Mouse (Mus musculus): Measurements from ENCODE around the gene Fam189a2. TPM values are rescaled to one million over a fixed set of nuclear protein-coding genes. Genes with fewer than 3 reads are reported as not detected.

The Fam189a2 gene
- polyA plus RNA-seq, 1 experiment from 2014 or later: 0.03 TPM

- Histone ChIP-seq H3K27ac (replicated peaks) (no peak overlapping the region), H3K4me3 (replicated peaks) (no peak overlapping the region), H3K36me3 (replicated peaks) (no peaks in the 10 kb centered on the region), H3K4me2 (no peak overlapping the region), H3K27me3 (no peaks in the 10 kb centered on the region), H3K4me1 (replicated peaks) (no peaks in the 10 kb centered on the region), H3K9me3 (replicated peaks) (no peaks in the 10 kb centered on the region), H3K9ac (no peak overlapping the region)
- WGBS (ENCODE audit: insufficient replicate concordance): 40% methylated on average over 2 of the region's 2 CpGs
- no peak for ATAC-seq (ENCODE audit: insufficient read depth)
These were observed 19.7 kb upstream of the Fam189a2 start for GRCm38 (mm10) chr19:24050514-24050913.

GRCm38 (mm10) chr19:24049329-24049728, 18.5 kb upstream of the Fam189a2 start:
- no peaks in the 10 kb centered on the region for H3K9me3 ChIP-seq (replicated peaks)

GRCm38 (mm10) chr19:24046395-24046993, 15.7 kb upstream of the Fam189a2 start:
- no peak for ATAC-seq (ENCODE audit: insufficient read depth)
- Histone ChIP-seq H3K27ac (replicated peaks) (no peak overlapping the region), H3K27me3 (no peaks in the 10 kb centered on the region), H3K4me1 (replicated peaks) (no peaks in the 10 kb centered on the region), H3K4me2 (no peak overlapping the region), H3K9me3 (replicated peaks) (no peaks in the 10 kb centered on the region), H3K9ac (no peak overlapping the region), H3K4me3 (replicated peaks) (no peak overlapping the region), H3K36me3 (replicated peaks) (no peaks in the 10 kb centered on the region)
- 68% methylated on average over 10 of the region's 10 CpGs for WGBS (ENCODE audit: insufficient replicate concordance)

More at GRCm38 (mm10) chr19:24049329-24049728, 18.5 kb upstream of the Fam189a2 start:
- WGBS (ENCODE audit: insufficient replicate concordance): 55% methylated on average over 3 of the region's 3 CpGs
- Histone ChIP-seq H3K4me2 (no peak overlapping the region), H3K27ac (replicated peaks) (no peak overlapping the region), H3K9ac (no peak overlapping the region), H3K27me3 (no peaks in the 10 kb centered on the region), H3K4me3 (replicated peaks) (no peak overlapping the region), H3K4me1 (replicated peaks) (no peaks in the 10 kb centered on the region), H3K36me3 (replicated peaks) (no peaks in the 10 kb centered on the region)
- no peak for ATAC-seq (ENCODE audit: insufficient read depth)

- Histone ChIP-seq H3K27ac (replicated peaks) (no peak overlapping the region), H3K4me1 (replicated peaks) (no peaks in the 10 kb centered on the region), H3K9ac (no peak overlapping the region), H3K27me3 (no peaks in the 10 kb centered on the region), H3K36me3 (replicated peaks) (no peaks in the 10 kb centered on the region), H3K4me3 (replicated peaks) (no peak overlapping the region), H3K4me2 (no peak overlapping the region), H3K9me3 (replicated peaks) (no peaks in the 10 kb centered on the region)
- 84% methylated on average over 2 of the region's 2 CpGs for WGBS (ENCODE audit: insufficient replicate concordance)
- ATAC-seq (ENCODE audit: insufficient read depth): no peak
These were observed 11.6 kb upstream of the Fam189a2 start for GRCm38 (mm10) chr19:24042387-24042786.

- Histone ChIP-seq H3K27ac (replicated peaks) (no peak overlapping the region), H3K4me3 (replicated peaks) (no peak overlapping the region), H3K4me2 (no peak overlapping the region), H3K27me3 (peaks cover 4% of the 10 kb centered on the region), H3K4me1 (replicated peaks) (no peaks in the 10 kb centered on the region), H3K9me3 (replicated peaks) (no peaks in the 10 kb centered on the region), H3K36me3 (replicated peaks) (no peaks in the 10 kb centered on the region), H3K9ac (no peak overlapping the region)
- no peak for ATAC-seq (ENCODE audit: insufficient read depth)
- WGBS (ENCODE audit: insufficient replicate concordance): 65% methylated on average over 14 of the region's 14 CpGs
These were observed 8.4 kb upstream of the Fam189a2 start for GRCm38 (mm10) chr19:24039061-24039853.

- no peak overlapping the region for H3K27ac ChIP-seq (replicated peaks)
- no peaks in the 10 kb centered on the region for H3K36me3 ChIP-seq (replicated peaks)
- H3K9me3 ChIP-seq (replicated peaks): no peaks in the 10 kb centered on the region
- ATAC-seq (ENCODE audit: insufficient read depth): no peak
- no peak overlapping the region for H3K4me3 ChIP-seq (replicated peaks)
- H3K27me3 ChIP-seq: peaks cover 49% of the 10 kb centered on the region
- H3K9ac ChIP-seq: no peak overlapping the region
- no peaks in the 10 kb centered on the region for H3K4me1 ChIP-seq (replicated peaks)
- H3K4me2 ChIP-seq: no peak overlapping the region
- 47% methylated on average over 3 of the region's 3 CpGs for WGBS (ENCODE audit: insufficient replicate concordance)
These were observed 3.5 kb upstream of the Fam189a2 start for GRCm38 (mm10) chr19:24034367-24034766.

GRCm38 (mm10) chr19:24032654-24033236, 1.9 kb upstream of the Fam189a2 start:
- no peak overlapping the region for H3K4me3 ChIP-seq (replicated peaks)
- H3K36me3 ChIP-seq (replicated peaks): no peaks in the 10 kb centered on the region
- no peak overlapping the region for H3K4me2 ChIP-seq
- H3K4me1 ChIP-seq (replicated peaks): no peaks in the 10 kb centered on the region
- no peak overlapping the region for H3K27ac ChIP-seq (replicated peaks)
- H3K9ac ChIP-seq: no peak overlapping the region
- no peaks in the 10 kb centered on the region for H3K9me3 ChIP-seq (replicated peaks)
- no peak for ATAC-seq (ENCODE audit: insufficient read depth)
- peaks cover 64% of the 10 kb centered on the region for H3K27me3 ChIP-seq
- 27% methylated on average over 5 of the region's 5 CpGs for WGBS (ENCODE audit: insufficient replicate concordance)

- no peak overlapping the region for H3K9ac ChIP-seq
- no peaks in the 10 kb centered on the region for H3K4me1 ChIP-seq (replicated peaks)
- H3K4me3 ChIP-seq (replicated peaks): peak overlapping the region; percentile 48
- no peaks in the 10 kb centered on the region for H3K36me3 ChIP-seq (replicated peaks)
- H3K27me3 ChIP-seq: peaks cover 65% of the 10 kb centered on the region
- no peak overlapping the region for H3K27ac ChIP-seq (replicated peaks)
- under 1% methylated on average over 49 of the region's 49 CpGs for WGBS (ENCODE audit: insufficient replicate concordance)
- no peaks in the 10 kb centered on the region for H3K9me3 ChIP-seq (replicated peaks)
- no peak for ATAC-seq (ENCODE audit: insufficient read depth)
- peak overlapping the region; percentile 67 for H3K4me2 ChIP-seq
These were observed 328 bp downstream of the Fam189a2 start for GRCm38 (mm10) chr19:24030511-24030870.

GRCm38 (mm10) chr19:24029616-24030510, 956 bp downstream of the Fam189a2 start:
- Histone ChIP-seq H3K27me3 (peaks cover 65% of the 10 kb centered on the region), H3K27ac (replicated peaks) (no peak overlapping the region), H3K4me2 (peak overlapping the region; percentile 67), H3K9ac (no peak overlapping the region), H3K36me3 (replicated peaks) (no peaks in the 10 kb centered on the region), H3K4me1 (replicated peaks) (no peaks in the 10 kb centered on the region), H3K9me3 (replicated peaks) (no peaks in the 10 kb centered on the region), H3K4me3 (replicated peaks) (peak overlapping the region; percentile 48)
- ATAC-seq (ENCODE audit: insufficient read depth): no peak
- WGBS (ENCODE audit: insufficient replicate concordance): 17% methylated on average over 20 of the region's 20 CpGs

GRCm38 (mm10) chr19:24025876-24026275, 4.9 kb downstream of the Fam189a2 start:
- 77% methylated on average over 5 of the region's 5 CpGs for WGBS (ENCODE audit: insufficient replicate concordance)
- no peaks in the 10 kb centered on the region for H3K36me3 ChIP-seq (replicated peaks)
- ATAC-seq (ENCODE audit: insufficient read depth): no peak
- no peak overlapping the region for H3K4me2 ChIP-seq
- no peak overlapping the region for H3K27ac ChIP-seq (replicated peaks)
- H3K4me3 ChIP-seq (replicated peaks): no peak overlapping the region
- H3K9ac ChIP-seq: no peak overlapping the region
- H3K9me3 ChIP-seq (replicated peaks): no peaks in the 10 kb centered on the region
- peaks cover 30% of the 10 kb centered on the region for H3K27me3 ChIP-seq
- H3K4me1 ChIP-seq (replicated peaks): no peaks in the 10 kb centered on the region

GRCm38 (mm10) chr19:24024667-24025066, 6.2 kb downstream of the Fam189a2 start:
- no peak overlapping the region for H3K27ac ChIP-seq (replicated peaks)
- no peak overlapping the region for H3K9ac ChIP-seq
- peaks cover 18% of the 10 kb centered on the region for H3K27me3 ChIP-seq
- 53% methylated on average over 1 of the region's 1 CpGs for WGBS (ENCODE audit: insufficient replicate concordance)
- no peaks in the 10 kb centered on the region for H3K4me1 ChIP-seq (replicated peaks)
- no peak overlapping the region for H3K4me2 ChIP-seq
- ATAC-seq (ENCODE audit: insufficient read depth): no peak
- H3K36me3 ChIP-seq (replicated peaks): no peaks in the 10 kb centered on the region
- H3K4me3 ChIP-seq (replicated peaks): no peak overlapping the region
- no peaks in the 10 kb centered on the region for H3K9me3 ChIP-seq (replicated peaks)

All from liver, embryonic 15.5 days (tissue).